Mouse (Mus musculus): ENCODE data around the gene Hspb9.
A peak's percentile ranks its signal among the peaks of the same experiment; 100 is the strongest.

Gene Hspb9

DNA sequence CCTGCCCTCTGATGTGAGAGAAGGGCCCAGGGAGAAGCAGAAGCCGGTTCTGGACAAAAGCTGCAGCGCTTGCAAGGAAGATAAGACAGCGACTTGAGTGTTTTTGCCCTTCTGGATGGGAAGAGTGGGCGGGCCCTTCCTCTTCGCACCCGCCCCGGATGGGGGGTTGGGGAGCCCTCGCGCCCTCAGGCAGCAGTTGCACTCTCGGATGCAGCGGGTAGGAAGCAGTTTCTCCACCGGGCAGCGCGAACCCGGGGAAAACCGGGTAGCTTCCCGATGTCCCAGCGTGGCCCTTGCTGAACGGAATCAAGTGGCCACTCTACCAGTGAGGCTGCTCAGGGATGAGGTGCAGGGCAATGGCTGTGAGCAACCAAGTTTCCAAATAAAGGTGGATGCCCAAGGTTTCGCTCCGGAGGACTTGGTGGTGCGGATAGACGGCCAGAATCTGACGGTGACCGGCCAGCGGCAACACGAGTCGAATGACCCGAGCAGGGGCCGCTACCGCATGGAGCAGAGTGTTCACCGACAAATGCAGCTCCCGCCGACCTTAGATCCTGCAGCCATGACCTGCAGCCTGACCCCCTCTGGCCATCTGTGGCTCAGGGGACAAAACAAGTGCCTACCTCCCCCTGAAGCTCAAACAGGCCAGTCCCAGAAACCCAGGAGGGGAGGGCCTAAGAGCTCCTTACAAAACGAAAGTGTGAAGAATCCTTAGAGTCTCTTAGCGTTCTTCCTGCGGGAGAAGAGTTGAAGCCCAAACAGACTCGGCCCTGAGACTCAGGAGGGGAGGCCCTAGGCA is at the start of gene Hspb9:
Gene Hspb9 (plus strand): TSS at position 116 of the 799 bp plus-strand sequence.
- DNase-seq = peak; percentile 84

DNA sequence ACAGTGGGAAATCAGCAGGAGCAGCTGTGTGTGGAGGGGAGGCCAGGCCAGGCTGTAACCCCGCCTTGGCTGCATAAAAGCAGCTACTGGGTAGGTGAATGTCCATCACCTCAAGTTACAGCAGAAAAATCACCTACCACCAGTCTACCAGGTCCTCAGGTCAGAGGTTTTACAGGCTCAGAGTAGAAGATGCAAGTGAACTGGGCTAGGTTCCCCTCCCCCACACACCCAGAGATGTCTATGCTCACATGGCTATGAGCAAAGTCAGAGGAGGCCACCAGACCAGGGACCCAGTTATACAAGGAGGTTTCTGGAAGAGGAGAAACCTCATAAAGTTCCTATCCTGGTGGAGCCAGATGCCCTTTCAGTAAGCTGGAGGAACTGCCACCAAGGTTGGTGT is 42.6 kb upstream of the Hspb9 start:
- no peak for DNase-seq

DNA sequence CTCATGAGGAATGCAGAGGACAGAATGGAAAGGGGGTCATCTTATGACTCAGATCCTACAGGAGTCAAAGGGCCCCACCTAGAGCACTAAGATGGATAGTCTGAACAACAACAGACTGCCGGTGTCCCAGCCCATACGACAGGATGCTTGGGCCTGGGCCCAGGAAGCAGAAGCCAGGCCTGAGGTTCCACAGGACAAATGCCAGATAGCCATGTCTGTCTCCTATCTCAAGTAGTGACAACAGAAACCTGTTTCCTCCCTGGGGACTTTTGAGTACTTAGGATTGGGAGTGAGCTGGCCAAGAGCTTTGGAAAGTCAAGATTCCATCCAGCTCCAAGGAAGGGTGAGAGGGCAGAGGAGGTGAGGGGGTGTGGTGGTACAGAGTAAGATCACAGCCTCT is 41.7 kb upstream of the Hspb9 start:
- no peak for DNase-seq

DNA sequence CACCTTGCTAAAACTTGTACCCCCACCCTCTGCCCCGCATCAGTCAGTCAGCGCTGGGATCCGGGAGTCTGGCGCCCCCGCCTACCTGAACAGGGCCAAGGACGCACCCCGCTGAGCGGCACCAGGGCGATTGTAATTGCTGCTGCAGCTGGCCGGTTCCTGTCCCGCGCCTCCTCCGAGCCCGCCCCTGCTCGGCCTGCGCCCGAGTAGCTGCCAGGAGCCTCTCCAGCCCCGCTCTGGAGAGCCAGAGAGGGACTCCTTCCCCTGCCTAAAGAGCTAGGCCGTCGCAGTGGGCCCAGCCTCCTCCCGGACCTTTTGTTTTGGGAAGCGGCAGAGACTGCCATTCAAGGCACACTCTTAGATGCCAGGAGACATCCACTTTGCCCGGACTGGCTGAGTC is 40.5 kb upstream of the Hspb9 start:
- DNase-seq = peak; percentile 30

DNA sequence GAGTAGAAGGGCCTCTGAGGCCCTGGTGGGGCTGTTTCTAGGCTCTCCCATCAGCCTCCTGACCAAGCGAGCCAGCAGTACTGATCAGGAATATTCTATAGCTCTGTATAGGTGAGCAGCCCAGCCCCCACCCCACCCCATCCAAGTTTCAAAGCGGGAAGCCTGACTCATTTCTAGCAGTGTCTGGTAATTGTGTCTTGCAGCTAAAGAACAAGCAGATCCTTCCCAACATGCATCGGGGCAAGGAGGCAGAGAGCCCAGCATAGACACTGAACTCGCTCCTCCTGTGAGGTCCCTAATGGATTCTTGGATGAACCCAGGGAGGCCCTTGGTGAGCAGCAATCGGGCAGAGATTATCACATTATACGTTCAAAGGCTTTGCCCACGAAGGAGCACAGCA is 35.8 kb upstream of the Hspb9 start:
- no peak for DNase-seq

DNA sequence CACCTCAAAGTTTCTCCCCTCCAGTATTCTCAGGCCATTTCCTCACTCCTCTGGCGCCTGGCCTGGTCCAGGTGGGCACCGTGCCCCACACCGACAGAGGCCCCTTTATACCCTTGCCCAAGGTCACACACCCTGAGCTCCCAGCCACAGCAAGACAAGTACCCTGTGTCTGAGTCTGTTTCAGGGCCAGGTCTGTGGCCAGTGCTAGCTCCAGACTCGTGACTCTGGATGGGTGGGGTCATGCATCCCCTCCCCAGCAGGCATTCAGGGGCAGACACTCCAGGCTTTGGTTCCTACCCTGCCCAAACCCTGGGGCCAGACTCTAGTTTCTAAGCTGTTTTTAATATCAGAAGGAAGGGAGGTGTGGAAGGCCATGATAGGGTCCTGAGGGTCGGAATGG is 31.8 kb upstream of the Hspb9 start:
- DNase-seq = no peak

DNA sequence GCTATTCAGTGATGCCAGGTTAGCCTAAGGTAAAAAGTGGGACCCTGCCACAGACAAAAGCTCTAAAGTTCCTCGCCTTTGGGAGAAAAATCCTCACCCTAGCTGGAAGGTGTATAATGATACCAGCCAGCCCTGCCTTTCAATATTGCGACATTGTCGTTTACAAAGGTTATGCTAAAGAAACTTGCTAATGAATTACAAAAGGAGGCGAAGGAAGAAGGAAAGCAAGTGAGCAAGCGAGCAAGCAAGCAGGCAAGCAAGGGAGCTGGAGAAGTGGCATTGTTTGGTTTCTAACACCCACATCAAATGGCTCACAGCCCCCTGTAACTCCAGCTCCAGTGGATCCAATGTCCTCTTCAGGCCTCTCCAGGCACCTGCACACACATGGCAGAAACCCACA is 31.1 kb upstream of the Hspb9 start:
- no peak for DNase-seq

DNA sequence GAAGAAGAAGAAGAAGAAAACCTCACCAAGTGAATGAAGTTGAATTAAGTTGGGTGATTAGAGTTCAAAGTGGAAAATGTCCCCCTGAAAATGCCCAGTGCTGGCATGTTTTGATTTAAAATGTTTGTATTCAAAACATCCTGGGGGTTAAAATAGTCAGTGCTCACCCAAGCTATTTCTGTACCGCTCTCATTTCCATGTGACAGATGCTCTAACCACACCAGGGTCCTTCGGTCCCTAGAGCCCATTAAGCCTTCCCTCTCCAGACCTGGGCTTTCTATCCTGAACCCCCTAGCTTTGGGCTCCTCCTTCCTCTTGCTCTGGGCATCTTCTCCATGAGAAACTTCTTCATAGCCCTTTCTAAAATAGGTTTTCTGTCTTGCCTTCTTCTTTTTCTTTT is 29.6 kb upstream of the Hspb9 start:
- no peak for DNase-seq

DNA sequence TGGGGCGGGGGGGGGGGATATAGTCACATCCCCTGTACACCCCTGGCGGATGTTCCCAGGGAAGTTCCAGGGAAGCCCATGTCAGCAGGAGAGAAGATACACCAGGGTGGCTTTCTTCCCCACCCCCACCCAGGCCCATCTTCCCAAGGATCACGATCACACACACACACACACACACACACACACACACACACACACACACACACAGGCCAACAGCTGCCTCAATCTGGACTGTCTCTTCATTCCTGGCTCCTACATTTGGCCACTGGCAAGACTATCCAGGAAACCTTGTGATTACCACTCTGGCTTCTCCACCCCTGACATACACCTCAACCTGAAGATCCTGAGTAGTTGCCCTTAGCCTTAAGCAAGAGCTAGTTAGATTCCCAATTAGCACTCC is 28.3 kb upstream of the Hspb9 start:
- no peak for DNase-seq

DNA sequence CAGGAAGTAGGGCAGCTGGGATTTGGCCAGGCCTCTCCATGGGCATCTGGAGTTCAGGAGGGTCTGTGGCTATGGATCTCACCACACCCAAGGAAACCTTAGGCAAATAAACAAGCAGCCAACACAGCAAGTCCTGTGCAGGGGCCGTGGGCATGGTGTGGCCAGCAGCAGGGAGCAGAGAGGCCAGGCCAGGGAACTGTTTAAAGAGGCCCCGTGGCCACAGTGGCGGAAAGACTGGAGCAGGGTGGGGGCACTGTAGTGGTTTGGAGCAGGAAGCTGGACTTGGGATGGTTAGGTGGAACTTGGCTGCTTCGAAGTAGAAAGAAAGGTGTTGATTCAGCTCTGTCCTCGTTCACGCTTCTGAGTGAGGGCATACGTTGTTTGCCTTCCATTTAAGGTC is 26.4 kb upstream of the Hspb9 start:
- no peak for DNase-seq

DNA sequence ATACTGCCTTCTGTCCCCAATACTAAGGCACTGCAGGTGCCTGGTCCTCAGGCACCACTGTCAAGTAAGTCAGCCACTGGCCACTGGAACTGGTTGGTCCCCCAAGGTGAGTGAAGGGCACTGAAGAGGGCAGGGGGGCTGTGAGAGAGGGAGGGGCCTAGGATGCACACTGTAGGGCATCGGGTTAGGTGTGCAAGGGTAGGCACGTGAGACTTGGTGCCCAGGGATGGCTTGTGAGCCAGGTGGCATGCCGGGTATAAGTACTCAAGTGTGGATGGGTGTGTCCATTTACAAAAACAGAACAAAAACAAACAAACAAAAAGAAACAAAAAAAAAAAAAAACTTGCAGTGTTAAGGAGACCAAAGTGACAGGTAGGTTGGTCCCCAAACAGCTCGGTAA is 25.2 kb upstream of the Hspb9 start:
- no peak for DNase-seq

DNA sequence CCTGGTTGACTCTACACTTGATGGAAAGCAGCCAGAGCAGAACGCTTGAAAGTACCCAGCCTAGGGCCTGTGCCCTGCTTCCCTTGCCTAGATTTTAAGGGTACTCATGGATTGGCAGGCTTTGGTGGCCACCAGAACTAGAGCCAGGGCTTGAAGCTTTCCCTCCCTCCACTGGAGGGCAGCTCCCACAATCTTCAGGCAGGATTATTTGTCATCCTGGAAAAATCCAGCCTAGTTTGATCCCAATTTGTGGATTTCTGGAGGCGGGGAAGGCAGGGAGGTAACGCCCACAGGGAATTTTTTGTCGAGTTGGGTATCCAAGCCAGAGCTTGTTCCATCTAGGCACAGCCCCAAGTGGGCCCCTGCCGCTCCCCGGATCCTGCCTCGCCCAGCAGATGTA is 23.3 kb upstream of the Hspb9 start:
- no peak for DNase-seq

DNA sequence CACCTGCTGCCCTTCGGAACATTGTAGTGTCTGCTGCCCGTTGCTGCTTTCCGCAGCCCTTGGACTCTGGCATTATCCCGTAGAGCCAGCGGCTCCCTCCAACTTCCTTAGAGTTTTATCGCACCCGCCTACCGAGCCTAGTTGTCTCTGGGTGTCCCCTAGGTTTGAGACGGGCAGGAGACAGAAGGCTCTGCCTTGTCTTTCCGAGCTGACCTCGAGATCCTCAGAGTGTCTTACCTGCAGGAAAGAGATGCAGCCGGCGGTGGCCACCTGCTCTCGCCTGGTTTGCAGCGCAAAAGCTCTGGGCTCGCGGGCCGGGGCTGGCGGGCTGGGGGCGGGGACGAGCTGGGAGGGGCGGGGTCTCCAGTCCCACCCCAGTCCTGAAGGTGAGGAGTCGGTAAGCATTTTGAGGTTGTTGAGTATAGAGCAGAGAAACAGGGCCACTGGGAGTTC is 21.5 kb upstream of the Hspb9 start, which contains the start of gene Zfp385c:
Gene Zfp385c (minus strand): TSS at position 292 of the 453 bp plus-strand sequence.
- peak; percentile 34 for DNase-seq

DNA sequence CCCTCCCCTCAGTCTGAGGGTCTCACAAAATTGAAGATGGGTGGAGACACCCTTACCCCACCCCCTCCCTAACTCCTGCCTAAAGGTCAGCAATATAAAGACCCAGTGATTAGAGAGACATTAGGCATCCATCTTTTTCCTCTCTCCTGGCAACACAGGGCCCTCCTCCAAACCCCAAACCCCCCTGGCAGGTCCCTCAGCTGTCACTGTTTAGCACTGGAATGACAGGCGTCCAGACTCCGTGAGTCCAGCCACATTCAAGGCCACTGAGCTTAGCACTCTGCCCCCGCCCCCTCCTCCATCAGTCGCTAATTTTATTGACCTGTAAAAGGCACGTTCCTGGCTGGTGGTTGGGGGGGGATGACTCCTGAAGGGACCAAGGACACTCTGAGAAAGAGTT is 20.5 kb upstream of the Hspb9 start:
- DNase-seq = no peak

DNA sequence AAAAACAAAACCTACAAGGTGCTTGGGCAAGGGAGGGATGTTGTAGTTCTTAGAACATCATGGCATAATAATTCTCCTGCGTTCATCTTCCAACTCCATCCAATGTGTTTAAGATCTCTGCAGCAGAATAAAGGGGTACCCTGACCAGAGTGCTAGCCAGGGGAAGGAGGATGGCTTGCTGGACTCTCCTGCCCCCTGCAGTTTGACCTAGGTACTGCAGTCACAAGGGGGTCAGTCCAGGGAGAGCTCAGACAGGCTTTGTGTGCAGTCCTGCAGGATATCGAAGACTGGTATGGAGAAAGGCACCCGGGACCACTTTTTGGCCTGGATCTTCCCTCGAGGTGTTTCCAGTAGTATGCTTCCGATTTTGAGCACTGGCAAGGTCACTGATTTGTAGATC is 18.7 kb upstream of the Hspb9 start:
- DNase-seq = peak; percentile 81

DNA sequence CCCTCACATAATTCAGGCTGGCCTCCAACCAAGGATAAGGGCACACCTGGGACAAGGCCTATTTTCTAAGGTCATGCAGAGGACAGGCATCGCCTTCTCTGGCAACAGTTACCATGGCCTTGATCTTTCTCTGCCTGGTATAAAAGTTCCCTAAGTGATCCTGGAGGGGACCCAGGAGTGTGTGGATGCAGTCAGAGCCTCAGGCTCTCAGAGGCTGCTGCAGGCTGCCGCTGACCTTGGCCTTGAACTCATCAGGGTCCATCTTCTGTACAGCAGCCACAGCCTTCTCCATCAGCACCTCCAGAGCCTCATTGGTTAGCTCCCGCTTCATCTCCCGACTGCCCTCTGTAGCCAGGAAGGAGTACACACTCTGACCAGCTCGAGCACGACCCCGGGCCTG is 15.7 kb upstream of the Hspb9 start:
- no peak for DNase-seq

DNA sequence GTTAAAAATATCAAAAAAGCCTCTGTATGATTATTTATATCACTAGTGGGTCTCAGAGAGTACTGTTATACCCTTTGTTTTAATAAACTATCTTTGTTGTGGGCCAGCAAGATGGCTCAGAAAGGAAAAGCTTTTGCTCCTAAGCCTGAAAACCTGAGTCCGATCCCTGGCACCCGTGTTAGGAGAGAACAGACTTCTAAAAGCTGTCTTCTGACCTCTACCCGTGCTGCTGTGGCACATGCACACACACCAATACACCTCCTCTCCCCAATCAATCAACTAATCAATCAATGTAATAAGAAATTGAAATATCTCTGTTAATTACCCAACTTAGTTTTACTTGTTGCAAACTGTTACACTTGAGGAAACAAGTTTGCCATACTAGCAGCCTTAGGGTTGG is 12.9 kb upstream of the Hspb9 start:
- DNase-seq = no peak

DNA sequence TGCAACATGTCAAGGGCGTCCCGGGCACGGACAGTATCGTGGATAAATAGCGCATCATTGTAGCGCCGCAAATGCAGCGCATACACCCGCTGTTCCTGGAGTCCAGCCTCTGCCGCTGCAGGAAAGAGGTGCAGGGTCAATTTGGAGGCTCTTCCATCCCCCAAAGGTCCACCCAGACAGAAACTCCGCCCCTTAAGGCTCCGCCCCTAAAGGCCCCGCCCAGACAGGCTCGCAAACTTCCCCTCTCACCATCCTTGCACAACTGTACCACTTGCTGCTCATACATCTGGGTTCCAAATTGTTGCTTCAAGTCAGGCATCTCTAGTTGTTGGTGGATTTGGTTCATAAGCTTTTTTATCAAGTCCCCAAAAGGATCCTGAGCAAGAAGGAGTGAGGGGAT is 12.3 kb upstream of the Hspb9 start:
- DNase-seq = peak; percentile 53

DNA sequence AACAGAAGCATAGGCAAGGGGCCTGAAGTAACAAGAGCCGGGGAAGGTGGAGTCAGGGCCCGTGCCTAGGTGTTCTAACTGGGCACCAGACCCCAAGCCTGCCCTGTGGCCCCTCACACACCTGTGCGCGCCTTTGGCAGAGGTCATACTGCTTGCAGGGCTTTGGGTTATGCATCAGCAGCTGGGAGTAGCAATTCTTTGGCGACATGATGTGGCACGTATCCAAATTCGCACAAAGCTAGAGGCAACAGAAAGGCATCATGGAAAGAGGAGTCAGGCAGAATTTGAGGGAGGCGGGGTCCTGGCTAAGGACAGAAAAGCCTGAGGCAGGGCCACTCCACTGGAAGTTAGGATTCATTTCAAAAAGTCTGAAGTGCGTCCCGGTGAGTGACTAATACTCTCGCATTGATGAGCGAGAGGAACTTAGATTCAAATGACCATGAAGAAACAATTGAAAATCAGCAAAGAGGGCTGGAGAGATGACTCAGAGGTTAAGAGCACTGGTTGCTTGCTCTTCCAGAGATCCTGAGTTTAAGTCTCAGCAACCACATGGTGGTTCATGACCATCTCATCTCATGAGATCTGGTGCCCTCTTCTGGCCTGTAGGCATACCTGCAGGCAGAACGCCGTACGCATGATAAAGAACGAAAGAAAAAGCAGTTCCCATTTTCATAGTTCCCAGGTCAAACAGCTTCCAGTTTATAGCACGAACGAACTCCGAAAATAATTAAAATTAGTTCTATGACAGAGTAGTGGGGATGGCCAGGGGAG is 11.4 kb upstream of the Hspb9 start:
- DNase-seq = peak; percentile 70

DNA sequence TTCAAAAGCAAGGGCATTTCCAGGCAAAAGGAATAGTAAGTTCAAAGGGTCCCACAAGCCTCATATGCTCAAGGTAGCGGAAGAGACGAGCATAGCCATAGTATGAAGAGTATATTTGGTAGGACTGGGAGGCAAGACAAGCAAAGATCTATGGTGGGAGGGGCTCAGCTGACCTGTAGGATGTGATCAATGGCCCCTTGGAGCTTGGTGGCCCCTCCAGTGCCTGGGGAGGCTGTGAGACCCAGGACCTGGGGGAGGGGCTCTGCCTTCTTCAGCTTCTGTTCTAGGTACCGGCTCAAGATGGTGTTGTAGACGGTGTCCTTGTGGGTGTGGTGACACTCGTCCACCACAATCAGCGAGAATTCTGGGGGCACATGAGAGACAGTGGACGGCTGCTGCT is 10.7 kb upstream of the Hspb9 start:
- DNase-seq = no peak

DNA sequence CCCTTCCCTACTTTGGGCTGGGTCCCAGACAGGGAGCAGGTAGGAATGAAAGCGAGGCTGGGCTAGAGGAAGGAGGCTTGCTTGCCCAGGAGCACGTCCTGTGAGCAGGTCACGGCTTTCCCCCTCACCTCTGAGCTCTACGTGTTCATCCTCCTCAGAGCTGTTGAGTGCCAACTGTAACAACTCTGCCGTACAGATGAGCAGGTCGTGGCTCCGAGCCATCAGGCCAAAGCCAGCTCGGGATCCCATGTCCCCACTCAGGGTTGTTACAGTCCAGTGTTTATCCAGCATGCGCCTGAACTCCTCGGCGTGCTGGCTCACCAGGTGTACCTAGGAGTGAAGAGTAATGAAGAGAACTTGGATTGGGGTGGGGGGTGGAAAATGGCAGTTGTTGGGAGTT is 10.3 kb upstream of the Hspb9 start:
- DNase-seq = peak; percentile 51

DNA sequence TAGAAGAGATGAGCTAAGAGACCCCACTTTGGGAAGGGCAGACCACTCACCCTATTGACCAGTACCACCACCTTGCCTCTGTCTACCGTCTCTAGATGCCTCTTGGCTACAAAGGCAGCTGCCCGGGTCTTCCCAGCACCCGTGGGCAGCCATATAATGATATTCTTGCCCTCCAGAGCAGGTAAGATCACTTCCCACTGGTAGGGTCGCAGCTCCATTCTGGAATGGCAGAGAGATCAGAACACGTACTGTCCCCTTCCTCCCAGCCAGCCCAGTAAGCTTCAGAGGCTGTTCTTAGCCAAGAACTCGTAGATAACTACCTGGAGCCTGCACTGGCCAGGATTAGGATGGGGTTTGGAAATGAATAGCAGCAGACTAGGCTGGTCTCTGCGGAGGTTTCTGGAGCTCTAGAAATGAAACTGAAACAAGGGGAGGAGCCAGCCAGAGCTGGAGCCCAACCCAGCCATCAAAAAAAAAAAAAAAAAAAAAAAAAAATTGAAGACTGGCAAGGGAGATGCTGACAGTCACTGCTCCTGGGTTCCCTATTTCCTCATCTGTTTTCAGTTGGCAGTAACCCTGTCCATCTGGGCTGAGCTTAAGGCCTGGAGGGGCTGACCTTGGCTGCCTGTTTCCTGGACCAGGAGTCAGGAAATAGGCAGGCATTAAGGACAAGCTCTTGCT is 9.7 kb upstream of the Hspb9 start, which contains the start of gene Dhx58:
Gene Dhx58 (minus strand): TSS at position 421 of the 681 bp plus-strand sequence.
- DNase-seq = no peak

DNA sequence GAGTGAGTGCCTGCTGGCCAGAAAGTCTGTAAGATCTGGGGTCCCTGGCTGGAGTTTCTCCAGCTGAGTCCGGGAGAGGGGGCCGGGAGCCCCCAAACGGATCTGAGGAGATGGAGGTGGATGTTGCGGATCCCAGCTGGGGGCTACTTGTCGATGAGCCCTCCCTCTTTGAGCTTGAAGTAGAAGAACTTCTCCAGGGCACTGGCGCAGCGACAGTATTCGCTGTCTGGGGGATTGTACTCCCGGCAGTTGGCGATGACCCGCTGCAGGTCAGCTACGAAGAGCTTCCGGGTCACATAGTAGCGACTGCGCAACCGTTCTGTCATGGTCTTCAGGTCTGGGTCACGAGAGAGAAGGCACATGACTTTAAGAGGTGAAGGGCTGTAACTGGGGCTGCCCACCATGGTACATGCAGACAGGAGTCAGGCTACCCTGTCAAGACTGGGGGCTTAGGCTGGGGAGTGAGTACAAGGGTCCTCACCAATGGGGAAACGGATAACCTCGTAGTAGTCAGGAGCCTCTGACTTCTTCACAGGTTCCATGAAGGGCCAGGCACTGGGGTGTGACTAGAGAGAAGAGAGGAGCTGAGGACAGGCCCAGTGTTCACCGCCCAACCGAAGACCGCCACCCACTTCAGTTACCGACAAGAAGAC is 8.4 kb upstream of the Hspb9 start:
- DNase-seq = no peak
